Mouse (Mus musculus) myocyte (in vitro differentiated cells): ENCODE results near the gene Nktr. TPM values are rescaled to one million over a fixed set of nuclear protein-coding genes. Genes with fewer than 3 reads are reported as not detected.
A peak's percentile ranks its signal among the peaks of the same experiment; 100 is the strongest.

ENCODE experiments used
- H3K27me3 ChIP-seq: one replicate; pipeline ENCODE4 v1.6.1; 2011; ENCODE audit not compliant: control insufficient read depth, insufficient read depth, insufficient read length
- H3K36me3 ChIP-seq: one replicate; pipeline ENCODE4 v1.6.1; 2011; ENCODE audit not compliant: control insufficient read depth, insufficient read depth
- H3K4me2 ChIP-seq: one replicate; pipeline ENCODE4 v1.6.1; 2011; ENCODE audit warnings: low read depth, control low read depth
- H3K4me3 ChIP-seq: one replicate; pipeline ENCODE4 v1.5.1; 2011; ENCODE audit warnings: mild to moderate bottlenecking, control low read depth, moderate library complexity
- H3K79me2 ChIP-seq: one replicate; pipeline ENCODE4 v1.6.1; 2011; ENCODE audit not compliant: control insufficient read depth, insufficient read depth
- H3ac ChIP-seq: one replicate; pipeline ENCODE4 v1.6.1; 2011; ENCODE audit not compliant: control insufficient read depth, insufficient read length
- E2F4 ChIP-seq: IDR thresholded peaks from one replicate; pipeline ENCODE4 v1.6.1; 2011; ENCODE audit warnings: mild to moderate bottlenecking, control low read depth, moderate library complexity; ENCODE audit not compliant: insufficient read depth
- MAX ChIP-seq: IDR thresholded peaks from one replicate; pipeline ENCODE4 v1.6.1; 2011; ENCODE audit warnings: low read depth, mild to moderate bottlenecking, control low read depth
- MYOD1 ChIP-seq, 3 experiments: IDR thresholded peaks; one replicate each; pipeline ENCODE4 v1.6.1; 2011; ENCODE audit warnings: control low read depth in 2 of 3, low read depth in 2 of 3, mild to moderate bottlenecking in 2 of 3, moderate library complexity in 1 of 3; ENCODE audit not compliant: insufficient read length in 2 of 3, control insufficient read depth in 1 of 3
- MYOG ChIP-seq, 3 experiments: IDR thresholded peaks; one replicate each; pipeline ENCODE4 v1.6.1; 2011; ENCODE audit warnings: control low read depth in 2 of 3, low read depth in 2 of 3, mild to moderate bottlenecking in 2 of 3; ENCODE audit not compliant: insufficient read length in 2 of 3, control insufficient read depth in 1 of 3, insufficient read depth in 1 of 3
- POLR2A ChIP-seq: IDR thresholded peaks from one replicate; pipeline ENCODE4 v1.6.1; 2011; ENCODE audit warnings: low read depth, mild to moderate bottlenecking, control low read depth, moderate library complexity; ENCODE audit not compliant: insufficient read length
- POLR2AphosphoS2 ChIP-seq: IDR thresholded peaks from one replicate; pipeline ENCODE4 v1.6.1; 2011; ENCODE audit warnings: low read depth, control low read depth; ENCODE audit not compliant: insufficient read length
- REST ChIP-seq: IDR thresholded peaks from one replicate; pipeline ENCODE4 v1.6.1; 2011; ENCODE audit warnings: mild to moderate bottlenecking, control low read depth, moderate library complexity; ENCODE audit not compliant: insufficient read depth, insufficient read length
- TCF3 ChIP-seq: IDR thresholded peaks from one replicate; pipeline ENCODE4 v1.6.1; 2011; ENCODE audit warnings: low read depth, control low read depth; ENCODE audit not compliant: insufficient read length
- USF1 ChIP-seq: IDR thresholded peaks from one replicate; pipeline ENCODE4 v1.6.1; 2011; ENCODE audit warnings: low read depth, mild to moderate bottlenecking, control low read depth, moderate library complexity
- polyA plus RNA-seq: library from polyadenylated mRNA; unstranded; fragments of >200 nt; fragmentation: generic; extraction: Trizol; gene quantifications from one replicate; pipeline ENCODE4 v1.2.1, GENCODE M21; 2012; ENCODE audit warnings: missing spikeins

Nktr gene
- polyA plus RNA-seq, 1 experiment, result 9.0 TPM

- TF ChIP-seq MYOD1 (IDR thresholded peaks at IDR 0.05; ENCODE audit: control insufficient read depth in 1 of 3, insufficient read length in 2 of 3, low read depth in 2 of 3) (no peak), MYOG (IDR thresholded peaks at IDR 0.05; ENCODE audit: control insufficient read depth in 1 of 3, insufficient read depth in 1 of 3, insufficient read length in 2 of 3, low read depth in 2 of 3) (peak in 1 of 3 experiments; percentile 1), POLR2AphosphoS2 (no peak)
- Histone ChIP-seq H3ac (peak overlapping the region; percentile 78), H3K27me3 (no peaks in the 10 kb centered on the region), H3K4me3 (peak overlapping the region; percentile 38), H3K4me2 (peak overlapping the region; percentile 72), H3K79me2 (no peaks in the 10 kb centered on the region), H3K36me3 (peaks cover 3% of the 10 kb centered on the region)
These were observed 41.5 kb downstream of the Nktr start for GRCm38 (mm10) chr9:121760271-121761090.

DNA sequence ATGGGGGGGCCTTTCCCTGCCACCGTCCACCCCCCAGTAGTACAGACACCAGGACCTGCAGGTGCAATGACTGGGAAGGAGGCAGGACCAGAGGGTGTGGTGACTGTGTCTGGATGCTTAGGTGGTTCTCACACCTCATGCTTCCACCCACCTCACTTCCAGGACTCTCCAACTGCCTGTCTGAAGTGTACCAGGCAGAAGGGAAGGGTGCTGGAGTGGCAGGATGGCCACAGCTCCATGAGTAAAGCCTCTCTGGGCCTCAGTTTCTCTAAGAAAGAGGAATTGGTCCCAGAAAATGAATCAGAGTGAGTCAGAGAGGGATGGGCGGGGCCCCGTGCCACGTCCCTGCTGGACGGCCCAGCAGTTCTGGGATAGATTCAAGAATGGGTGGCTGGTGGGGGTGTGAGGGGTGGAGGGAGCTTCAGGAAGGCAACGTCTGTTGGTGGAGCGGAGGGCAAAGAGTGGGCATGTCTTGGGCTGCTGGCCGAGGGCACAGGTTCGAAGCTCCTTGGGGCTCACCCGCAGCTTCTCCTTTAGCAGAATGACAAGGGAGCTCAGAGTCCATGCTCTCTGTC, 42.2 kb downstream of the Nktr start:
- H3K36me3 ChIP-seq, result peaks cover 3% of the 10 kb centered on the region

DNA sequence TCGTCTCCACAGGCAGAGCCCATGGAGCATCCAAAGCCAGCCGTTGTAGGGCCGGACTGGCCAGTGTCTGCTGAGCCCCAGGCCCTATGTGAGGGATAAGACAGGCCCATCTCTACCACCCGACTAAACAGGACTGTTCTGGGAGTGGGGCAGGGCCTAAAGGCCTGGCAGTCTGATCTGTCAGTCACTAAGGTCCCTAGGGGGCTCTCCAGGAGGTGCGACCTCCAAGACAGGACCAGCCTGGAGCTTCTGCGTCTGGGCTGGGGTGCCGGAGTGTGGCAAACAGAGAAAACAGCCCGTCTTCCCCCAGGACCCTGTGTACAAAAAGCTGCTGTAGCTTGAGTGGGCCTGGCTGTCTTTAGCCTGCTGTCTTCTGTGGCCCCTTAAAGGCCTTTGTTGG, 42.8 kb downstream of the Nktr start:
- Histone ChIP-seq H3K4me3 (no peak overlapping the region), H3K36me3 (peaks cover 3% of the 10 kb centered on the region), H3K4me2 (no peak overlapping the region), H3K79me2 (no peaks in the 10 kb centered on the region), H3ac (no peak overlapping the region), H3K27me3 (no peaks in the 10 kb centered on the region)
- TF ChIP-seq MAX (no peak), REST (no peak), TCF3 (no peak), MYOD1 (IDR thresholded peaks at IDR 0.05; ENCODE audit: control insufficient read depth in 1 of 3, insufficient read length in 2 of 3, low read depth in 2 of 3) (no peak), USF1 (no peak)

More for the DNA sequence above, 42.2 kb downstream of the Nktr start:
- Histone ChIP-seq H3ac (no peak overlapping the region), H3K27me3 (no peaks in the 10 kb centered on the region), H3K4me3 (peak overlapping the region; percentile 38), H3K4me2 (peak overlapping the region; percentile 72), H3K79me2 (no peaks in the 10 kb centered on the region)
- peak; percentile 16 for TF ChIP-seq POLR2A
- TF ChIP-seq E2F4, result no peak

- H3ac ChIP-seq, result no peak overlapping the region
- peaks cover 3% of the 10 kb centered on the region for H3K36me3 ChIP-seq
These were observed 43.3 kb downstream of the Nktr start for GRCm38 (mm10) chr9:121762248-121762647.

GRCm38 (mm10) chr9:121762761-121763160, 43.8 kb downstream of the Nktr start:
- TF ChIP-seq E2F4 (no peak), POLR2A (peak; percentile 18), MYOG (IDR thresholded peaks at IDR 0.05; ENCODE audit: control insufficient read depth in 1 of 3, insufficient read depth in 1 of 3, insufficient read length in 2 of 3, low read depth in 2 of 3) (no peak)

More at GRCm38 (mm10) chr9:121762248-121762647, 43.3 kb downstream of the Nktr start:
- Histone ChIP-seq H3K27me3 (no peaks in the 10 kb centered on the region), H3K4me3 (no peak overlapping the region), H3K4me2 (no peak overlapping the region), H3K79me2 (no peaks in the 10 kb centered on the region)
- TF ChIP-seq TCF3, result no peak
- TF ChIP-seq E2F4, result no peak
- TF ChIP-seq MYOG (IDR thresholded peaks at IDR 0.05; ENCODE audit: control insufficient read depth in 1 of 3, insufficient read depth in 1 of 3, insufficient read length in 2 of 3, low read depth in 2 of 3), result no peak
- peak; percentile 16 for TF ChIP-seq POLR2AphosphoS2
- no peak for TF ChIP-seq POLR2A
- TF ChIP-seq MYOD1 (IDR thresholded peaks at IDR 0.05; ENCODE audit: control insufficient read depth in 1 of 3, insufficient read length in 2 of 3, low read depth in 2 of 3), result no peak

DNA sequence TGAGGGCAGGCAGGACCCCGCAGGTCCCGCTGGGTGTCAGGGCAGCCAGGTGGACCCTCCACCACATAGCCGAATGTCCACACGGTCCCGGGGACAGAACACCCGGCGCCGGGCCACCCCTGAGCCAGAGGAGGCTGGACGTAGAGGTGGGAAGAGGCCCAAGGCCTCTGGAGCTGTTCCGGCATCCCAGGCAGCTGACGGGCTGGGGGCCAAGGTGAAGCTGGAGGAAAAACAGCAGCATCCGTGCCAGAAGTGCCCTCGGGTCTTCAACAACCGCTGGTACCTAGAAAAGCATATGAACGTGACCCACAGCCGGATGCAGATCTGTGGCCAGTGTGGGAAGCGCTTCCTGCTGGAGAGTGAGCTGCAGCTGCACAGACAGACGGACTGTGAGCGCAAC, 44.7 kb downstream of the Nktr start:
- no peaks in the 10 kb centered on the region for H3K27me3 ChIP-seq
- H3K4me2 ChIP-seq, result no peak overlapping the region
- no peak overlapping the region for H3K4me3 ChIP-seq
- TF ChIP-seq POLR2AphosphoS2 (peak; percentile 3), MYOD1 (IDR thresholded peaks at IDR 0.05; ENCODE audit: control insufficient read depth in 1 of 3, insufficient read length in 2 of 3, low read depth in 2 of 3) (no peak)
- peaks cover 3% of the 10 kb centered on the region for H3K36me3 ChIP-seq
- H3K79me2 ChIP-seq, result no peaks in the 10 kb centered on the region
- no peak overlapping the region for H3ac ChIP-seq

More at GRCm38 (mm10) chr9:121762761-121763160, 43.8 kb downstream of the Nktr start:
- H3K79me2 ChIP-seq, result no peaks in the 10 kb centered on the region
- H3K4me3 ChIP-seq, result no peak overlapping the region
- no peak overlapping the region for H3ac ChIP-seq
- H3K36me3 ChIP-seq, result peaks cover 3% of the 10 kb centered on the region
- no peaks in the 10 kb centered on the region for H3K27me3 ChIP-seq
- no peak overlapping the region for H3K4me2 ChIP-seq
